Mouse (Mus musculus): ENCODE data around the gene Zfp326. TPM values are rescaled to one million over a fixed set of nuclear protein-coding genes. Genes with fewer than 3 reads are reported as not detected.
A peak's percentile ranks its signal among the peaks of the same experiment; 100 is the strongest.

Gene Zfp326
- total and polyA plus RNA-seq, 3 experiments: 11.6 to 38.9 (median 34.0) TPM

GRCm38 (mm10) chr5:105871140-105871539 is 5.2 kb upstream of the Zfp326 start:
- Histone ChIP-seq H3K9me3 (replicated peaks) (no peaks in the 10 kb centered on the region), H3K27me3 (ENCODE audit: insufficient read depth, low read length) (peaks cover 35% of the 10 kb centered on the region), H3K4me1 (ENCODE audit: insufficient read depth, low read depth, low read length) (peaks cover 9% of the 10 kb centered on the region), H3K4me3 (ENCODE audit: low read depth, low read length) (no peak overlapping the region), H3K36me3 (replicated peaks) (no peaks in the 10 kb centered on the region)
- ATAC-seq (ENCODE audit: extremely low read depth, insufficient number of reproducible peaks, low FRiP score, poor library complexity, severe bottlenecking): no peak
- TF ChIP-seq CTCF (IDR thresholded peaks at IDR 0.05; ENCODE audit: low read depth, low read length) (no peak), GATA2 (IDR thresholded peaks at IDR 0.05; ENCODE audit: borderline replicate concordance, low read depth, low read length) (no peak), POLR2AphosphoS5 (IDR thresholded peaks at IDR 0.05; ENCODE audit: insufficient replicate concordance, low read depth, low read length) (no peak), GATA1 (IDR thresholded peaks at IDR 0.05; ENCODE audit: borderline replicate concordance, low read length) (no peak), TAL1 (conservative IDR thresholded peaks at IDR 0.05; ENCODE audit: low read depth, low read length) (no peak)
- DNase-seq (ENCODE audit: low spot score): no peak

- H3K4me1 ChIP-seq (ENCODE audit: insufficient read depth, low read depth, low read length): peaks cover 12% of the 10 kb centered on the region
- H3K9me3 ChIP-seq (replicated peaks): no peaks in the 10 kb centered on the region
- TF ChIP-seq POLR2AphosphoS5 (IDR thresholded peaks at IDR 0.05; ENCODE audit: insufficient replicate concordance, low read depth, low read length): no peak
- no peaks in the 10 kb centered on the region for H3K36me3 ChIP-seq (replicated peaks)
- no peak for DNase-seq (ENCODE audit: low spot score)
- H3K27me3 ChIP-seq (ENCODE audit: insufficient read depth, low read length): peaks cover 30% of the 10 kb centered on the region
- H3K4me3 ChIP-seq (ENCODE audit: low read depth, low read length): no peak overlapping the region
- ATAC-seq (ENCODE audit: extremely low read depth, insufficient number of reproducible peaks, low FRiP score, poor library complexity, severe bottlenecking): no peak
Observed at GRCm38 (mm10) chr5:105872176-105872575, 4.2 kb upstream of the Zfp326 start.

GRCm38 (mm10) chr5:105872916-105873315 is 3.4 kb upstream of the Zfp326 start:
- DNase-seq (ENCODE audit: low spot score) (no peak), ATAC-seq (ENCODE audit: extremely low read depth, insufficient number of reproducible peaks, low FRiP score, poor library complexity, severe bottlenecking) (no peak)
- Histone ChIP-seq H3K36me3 (replicated peaks) (no peaks in the 10 kb centered on the region), H3K27me3 (ENCODE audit: insufficient read depth, low read length) (peaks cover 30% of the 10 kb centered on the region), H3K9me3 (replicated peaks) (no peaks in the 10 kb centered on the region), H3K4me3 (ENCODE audit: low read depth, low read length) (no peak overlapping the region), H3K4me1 (ENCODE audit: insufficient read depth, low read depth, low read length) (peaks cover 19% of the 10 kb centered on the region)
- no peak for TF ChIP-seq CTCF (IDR thresholded peaks at IDR 0.05; ENCODE audit: low read depth, low read length)
- no peak for TF ChIP-seq GATA1 (IDR thresholded peaks at IDR 0.05; ENCODE audit: borderline replicate concordance, low read length)
- TF ChIP-seq TAL1 (conservative IDR thresholded peaks at IDR 0.05; ENCODE audit: low read depth, low read length): no peak

GRCm38 (mm10) chr5:105873774-105874173 is 2.6 kb upstream of the Zfp326 start:
- no peaks in the 10 kb centered on the region for H3K36me3 ChIP-seq (replicated peaks)
- no peak for ATAC-seq (ENCODE audit: extremely low read depth, insufficient number of reproducible peaks, low FRiP score, poor library complexity, severe bottlenecking)
- TF ChIP-seq GATA1 (IDR thresholded peaks at IDR 0.05; ENCODE audit: borderline replicate concordance, low read length) (no peak), TAL1 (conservative IDR thresholded peaks at IDR 0.05; ENCODE audit: low read depth, low read length) (no peak), CTCF (IDR thresholded peaks at IDR 0.05; ENCODE audit: low read depth, low read length) (no peak), GATA2 (IDR thresholded peaks at IDR 0.05; ENCODE audit: borderline replicate concordance, low read depth, low read length) (no peak), POLR2AphosphoS5 (IDR thresholded peaks at IDR 0.05; ENCODE audit: insufficient replicate concordance, low read depth, low read length) (no peak)
- peaks cover 30% of the 10 kb centered on the region for H3K27me3 ChIP-seq (ENCODE audit: insufficient read depth, low read length)
- H3K4me3 ChIP-seq (ENCODE audit: low read depth, low read length): no peak overlapping the region
- H3K4me1 ChIP-seq (ENCODE audit: insufficient read depth, low read depth, low read length): peaks cover 19% of the 10 kb centered on the region
- DNase-seq (ENCODE audit: low spot score): no peak
- no peaks in the 10 kb centered on the region for H3K9me3 ChIP-seq (replicated peaks)

GRCm38 (mm10) chr5:105874476-105874875 is 1.9 kb upstream of the Zfp326 start:
- Histone ChIP-seq H3K4me1 (ENCODE audit: insufficient read depth, low read depth, low read length) (peaks cover 21% of the 10 kb centered on the region), H3K36me3 (replicated peaks) (peaks cover under 1% of the 10 kb centered on the region), H3K27me3 (ENCODE audit: insufficient read depth, low read length) (peaks cover 30% of the 10 kb centered on the region), H3K9me3 (replicated peaks) (no peaks in the 10 kb centered on the region), H3K4me3 (ENCODE audit: low read depth, low read length) (no peak overlapping the region)
- TF ChIP-seq TAL1 (conservative IDR thresholded peaks at IDR 0.05; ENCODE audit: low read depth, low read length): no peak
- no peak for TF ChIP-seq POLR2AphosphoS5 (IDR thresholded peaks at IDR 0.05; ENCODE audit: insufficient replicate concordance, low read depth, low read length)
- TF ChIP-seq CTCF (IDR thresholded peaks at IDR 0.05; ENCODE audit: low read depth, low read length): no peak
- ATAC-seq (ENCODE audit: extremely low read depth, insufficient number of reproducible peaks, low FRiP score, poor library complexity, severe bottlenecking) (no peak), DNase-seq (ENCODE audit: low spot score) (no peak)

GRCm38 (mm10) chr5:105876925-105877774 is 785 bp downstream of the Zfp326 start:
- no peak for ATAC-seq (ENCODE audit: extremely low read depth, insufficient number of reproducible peaks, low FRiP score, poor library complexity, severe bottlenecking)
- TF ChIP-seq GATA1 (IDR thresholded peaks at IDR 0.05; ENCODE audit: borderline replicate concordance, low read length): no peak
- TF ChIP-seq GATA2 (IDR thresholded peaks at IDR 0.05; ENCODE audit: borderline replicate concordance, low read depth, low read length): no peak
- no peak for TF ChIP-seq TAL1 (conservative IDR thresholded peaks at IDR 0.05; ENCODE audit: low read depth, low read length)
- TF ChIP-seq POLR2AphosphoS5 (IDR thresholded peaks at IDR 0.05; ENCODE audit: insufficient replicate concordance, low read depth, low read length): no peak
- TF ChIP-seq CTCF (IDR thresholded peaks at IDR 0.05; ENCODE audit: low read depth, low read length): no peak
- DNase-seq (ENCODE audit: low spot score): peak; percentile 42
- Histone ChIP-seq H3K27me3 (ENCODE audit: insufficient read depth, low read length) (peaks cover 26% of the 10 kb centered on the region), H3K4me1 (ENCODE audit: insufficient read depth, low read depth, low read length) (peaks cover 26% of the 10 kb centered on the region), H3K4me3 (ENCODE audit: low read depth, low read length) (peak overlapping the region; percentile 83), H3K36me3 (replicated peaks) (peaks cover 15% of the 10 kb centered on the region), H3K9me3 (replicated peaks) (no peaks in the 10 kb centered on the region)

Measured in G1E (cell line).